Mouse (Mus musculus): Measurements from ENCODE around the gene Cmklr1. TPM values are rescaled to one million over a fixed set of nuclear protein-coding genes. Genes with fewer than 3 reads are reported as not detected.
A peak's percentile ranks its signal among the peaks of the same experiment; 100 is the strongest.
"Not testable (repeated sequence)": the region's sequence is repeated elsewhere in the genome, so short reads cannot be mapped to it uniquely, and the experiment has no call there.

The Cmklr1 gene
- total RNA-seq, 2 experiments from 2014 or later: 1.9 to 2.2 TPM

DNA sequence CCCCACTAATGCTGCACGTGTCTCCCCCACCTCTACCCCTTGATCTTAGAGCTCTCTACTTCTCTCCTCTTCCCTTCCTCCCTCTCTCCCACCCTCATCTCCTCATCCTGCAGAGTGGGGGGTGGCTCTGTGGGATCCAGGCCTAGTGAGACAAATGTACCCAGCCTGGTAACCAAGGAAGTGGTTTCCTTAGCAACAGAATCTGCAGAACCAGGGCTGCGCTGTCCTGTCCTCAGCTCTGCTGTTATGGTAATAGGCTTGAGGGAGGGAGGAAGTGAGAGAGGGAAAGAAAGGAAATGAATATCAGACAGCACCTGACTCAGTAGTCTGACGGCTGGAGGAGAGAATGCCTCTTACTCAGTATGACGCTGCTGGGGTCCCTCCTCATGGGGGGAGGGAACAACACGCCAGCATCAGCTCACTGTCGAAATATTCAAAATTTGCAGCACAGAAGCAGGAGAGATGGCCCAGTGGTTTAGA, 58.4 kb downstream of the Cmklr1 start:
- ATAC-seq (ENCODE audit: poor library complexity, severe bottlenecking): peak; percentile 68

DNA sequence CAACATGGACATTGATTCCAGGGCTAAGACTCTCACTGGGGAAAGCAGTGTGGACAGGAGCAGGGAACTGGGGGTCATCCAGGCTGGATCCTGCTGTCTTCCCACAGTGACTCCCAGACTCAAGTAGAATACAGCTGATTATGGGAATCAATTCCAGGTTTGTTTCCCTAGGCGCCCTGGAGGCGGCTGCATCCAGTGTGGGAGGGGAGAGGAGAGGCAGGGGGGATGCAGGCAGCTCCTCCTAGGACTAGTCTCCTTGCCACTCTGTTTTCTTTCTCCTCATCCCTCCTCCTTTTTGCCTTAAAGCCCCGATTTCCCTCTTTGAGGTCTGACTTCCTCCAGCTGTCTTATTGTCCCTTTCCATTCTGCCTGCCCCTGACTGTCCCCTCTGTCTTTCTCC, 59.1 kb downstream of the Cmklr1 start:
- ATAC-seq (ENCODE audit: poor library complexity, severe bottlenecking): no peak

DNA sequence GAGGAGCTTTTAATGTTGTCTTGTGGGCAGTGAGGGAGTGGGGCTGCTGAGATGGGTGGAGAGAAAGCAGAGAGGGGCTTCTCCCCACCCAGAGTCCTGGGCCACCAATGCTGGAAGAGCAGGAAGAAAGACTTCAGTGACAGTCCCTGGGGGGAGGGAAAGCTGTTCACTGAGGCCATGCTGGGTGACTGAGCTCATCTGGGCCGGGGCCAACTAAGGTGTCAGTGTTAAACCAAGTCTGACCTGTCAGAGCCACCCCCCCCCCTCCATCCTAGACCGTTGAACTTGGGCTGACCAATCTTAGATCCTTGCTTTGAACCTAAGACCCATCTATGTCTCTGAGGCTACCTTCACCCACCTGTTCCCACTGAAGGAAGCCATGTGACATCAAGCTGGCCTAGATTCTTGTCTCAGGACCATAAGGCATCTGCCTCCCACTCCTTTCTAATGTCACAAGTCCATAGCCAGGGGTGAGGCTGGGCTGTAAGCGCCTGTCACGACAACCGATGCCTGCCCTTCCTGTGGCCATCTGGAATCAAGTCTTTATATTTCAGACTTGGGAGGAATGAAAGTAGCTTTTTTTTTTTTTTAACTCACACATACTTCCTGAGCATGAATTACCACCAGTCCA, 60.1 kb downstream of the Cmklr1 start:
- ATAC-seq (ENCODE audit: poor library complexity, severe bottlenecking): no peak

DNA sequence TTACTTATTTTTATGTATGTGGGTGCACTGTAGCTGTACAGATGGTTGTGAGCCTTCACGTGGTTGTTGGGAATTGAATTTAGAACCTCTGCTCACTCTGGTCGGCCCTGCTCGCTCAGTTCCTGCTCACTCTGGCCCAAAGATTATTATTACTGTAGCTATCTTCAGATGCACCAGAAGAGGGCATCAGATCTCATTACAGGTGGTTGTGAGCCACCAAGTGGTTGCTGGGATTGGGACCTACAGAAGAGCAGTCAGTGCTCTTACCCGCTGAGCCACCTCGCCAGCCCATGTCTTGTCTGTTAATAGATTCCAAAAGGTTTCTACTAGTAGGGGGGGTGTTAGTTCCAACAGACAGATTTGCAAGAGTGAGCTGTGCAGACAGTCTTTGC, 63.8 kb downstream of the Cmklr1 start:
- not testable (repeated sequence) for ATAC-seq (ENCODE audit: poor library complexity, severe bottlenecking)

DNA sequence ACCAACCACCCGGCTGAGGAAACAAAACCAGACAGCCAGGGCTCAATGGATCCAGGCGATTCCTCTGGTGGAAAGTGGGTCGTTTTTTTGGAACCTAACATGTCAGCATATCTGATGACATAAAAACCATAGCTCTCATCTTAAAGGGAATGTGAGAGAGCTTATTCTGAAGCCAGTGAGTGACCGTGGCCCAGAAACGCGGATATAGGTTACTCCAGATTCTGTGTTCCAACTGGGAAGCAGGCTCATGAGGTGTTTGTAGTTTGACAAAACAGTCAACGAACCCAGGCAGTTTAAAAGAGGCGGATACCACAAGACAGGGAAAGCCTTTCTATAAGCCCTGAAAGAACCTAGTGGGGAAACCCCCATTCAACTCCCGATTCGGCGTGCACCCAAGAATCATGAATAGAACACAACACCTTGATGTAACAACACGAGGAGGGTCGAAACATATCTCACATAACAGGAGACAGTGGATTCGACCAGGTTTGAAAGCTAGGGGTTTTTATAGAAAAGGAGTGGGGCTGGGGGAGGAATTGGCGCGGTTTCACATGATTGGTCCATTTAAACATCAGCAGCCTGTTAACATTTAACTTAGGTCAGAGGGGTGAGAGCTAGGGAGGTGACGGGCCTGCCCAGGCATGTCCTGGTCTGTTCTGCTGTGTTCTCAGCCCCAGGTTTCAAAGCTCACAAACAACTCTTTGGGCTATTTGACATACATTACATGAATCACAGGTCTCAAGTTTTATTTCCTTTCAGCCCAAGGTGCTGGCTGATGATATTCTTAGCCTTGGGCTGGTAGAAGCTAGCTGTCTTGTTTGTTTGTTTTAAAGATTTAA, 64.4 kb downstream of the Cmklr1 start:
- ATAC-seq (ENCODE audit: poor library complexity, severe bottlenecking): not testable (repeated sequence)

DNA sequence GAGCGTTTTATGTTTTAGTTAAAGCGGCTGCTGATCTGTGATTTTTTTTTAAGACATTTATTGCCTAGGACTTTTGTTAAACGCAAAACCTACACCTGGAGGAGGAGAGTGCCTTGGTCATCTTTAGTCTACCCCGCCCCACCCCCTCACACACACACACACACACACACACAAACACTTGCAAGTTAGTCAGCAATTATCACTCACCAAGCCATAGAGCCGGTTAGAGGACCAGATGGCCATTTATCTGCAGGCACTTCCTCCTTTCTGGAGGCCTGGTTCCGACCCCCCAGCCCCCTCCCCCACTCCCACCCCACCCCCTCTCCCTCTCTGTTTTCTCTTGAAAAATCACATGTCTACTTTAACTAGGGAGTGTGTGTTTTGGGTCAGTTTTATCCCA, 65.8 kb downstream of the Cmklr1 start:
- ATAC-seq (ENCODE audit: poor library complexity, severe bottlenecking): no peak

DNA sequence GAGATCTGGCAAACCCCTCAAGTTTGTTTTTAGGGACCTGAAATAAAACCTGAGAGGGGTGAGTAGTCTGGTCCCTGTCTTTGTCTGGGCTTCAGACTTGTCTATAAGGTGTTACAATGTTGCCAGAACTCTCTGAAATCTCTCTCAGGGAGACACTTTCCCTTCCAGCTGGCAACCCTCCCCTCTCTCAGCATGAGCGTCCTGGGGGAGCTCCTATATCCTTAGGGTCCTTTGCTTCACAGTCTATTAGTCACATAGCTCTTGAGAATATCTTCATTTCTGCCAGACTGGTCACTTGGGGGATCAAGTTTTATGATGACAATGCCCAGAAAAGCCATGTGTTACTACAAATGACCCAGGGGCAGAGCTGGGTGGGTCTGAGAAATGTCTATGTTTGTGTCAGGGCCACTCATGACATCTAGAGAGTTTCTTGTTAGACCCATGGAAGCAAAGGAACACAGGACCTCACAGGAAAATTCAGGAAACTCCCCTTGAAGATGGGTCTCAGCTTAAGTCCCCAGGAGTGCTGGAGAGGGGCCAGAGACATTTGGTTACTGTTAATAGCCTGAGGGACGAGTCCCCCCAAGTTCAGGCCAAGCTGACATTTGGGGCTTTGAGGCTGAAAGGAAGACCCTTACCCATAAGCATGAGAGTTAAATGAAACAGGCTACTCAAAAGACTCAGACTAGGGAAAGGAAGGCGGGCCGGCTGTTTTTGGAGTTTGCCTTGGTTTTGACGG, 66.6 kb downstream of the Cmklr1 start:
- no peak for ATAC-seq (ENCODE audit: poor library complexity, severe bottlenecking)

DNA sequence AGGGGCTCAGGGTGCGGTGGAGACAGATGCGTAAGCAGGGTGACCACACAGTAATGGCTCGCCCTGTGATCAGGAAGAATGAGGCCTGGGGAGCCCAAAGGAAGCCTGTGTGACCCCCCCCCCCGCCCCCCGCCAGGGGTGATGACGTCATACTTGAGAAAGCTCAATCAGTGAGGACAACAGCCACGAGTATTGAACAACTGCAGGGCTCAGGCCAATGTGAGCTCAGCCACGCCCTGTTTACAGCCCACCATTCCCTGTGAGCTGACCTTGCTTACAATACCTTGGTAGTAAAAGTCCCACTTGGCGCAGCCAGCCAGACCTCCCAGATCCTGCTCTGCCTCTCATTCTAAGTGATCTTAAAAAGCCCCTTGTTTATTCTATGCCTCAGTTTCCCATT, 69.4 kb downstream of the Cmklr1 start:
- ATAC-seq (ENCODE audit: poor library complexity, severe bottlenecking): no peak

DNA sequence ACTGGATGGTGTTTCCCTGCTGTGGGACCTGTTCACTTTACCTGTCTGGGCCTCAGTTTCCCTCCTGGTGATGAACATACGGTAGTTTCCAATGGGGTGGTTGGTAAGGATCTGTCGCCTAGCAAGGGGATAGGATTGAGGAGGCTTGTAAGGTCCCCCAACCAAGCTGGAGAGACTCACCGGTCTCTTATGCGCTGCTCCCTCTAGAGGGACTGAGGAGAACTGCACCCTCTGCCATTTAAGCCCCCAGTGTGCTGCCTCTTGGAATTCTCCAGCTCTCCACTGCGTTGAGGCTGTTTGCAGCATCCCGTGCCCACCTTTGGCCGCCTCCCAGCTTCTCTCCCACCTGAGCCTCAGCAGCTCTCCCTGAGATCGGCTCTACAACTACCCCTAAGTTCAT, 70.0 kb downstream of the Cmklr1 start:
- peak; percentile 51; the same call in 1 of the 2 replicates for ATAC-seq (ENCODE audit: poor library complexity, severe bottlenecking)

DNA sequence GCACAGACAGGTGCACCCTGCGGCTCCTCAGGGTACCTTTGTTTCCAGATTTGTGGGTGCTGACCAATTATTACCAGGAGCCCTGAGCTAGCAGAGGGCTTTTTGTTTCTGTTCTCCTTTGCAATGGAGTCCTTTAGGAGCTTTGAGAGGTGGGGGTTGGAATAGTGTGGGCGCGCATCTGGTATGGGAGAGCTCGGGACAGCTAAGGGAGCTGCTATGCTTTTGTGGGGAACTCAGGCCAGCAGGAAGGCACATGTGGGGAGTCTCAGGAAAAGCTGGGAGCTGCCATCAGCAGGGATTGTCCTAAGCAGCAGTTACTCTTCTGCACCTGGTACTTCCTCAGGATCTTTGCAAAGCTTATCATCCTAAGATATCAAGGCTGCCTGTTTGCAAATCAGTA, 71.1 kb downstream of the Cmklr1 start:
- no peak for ATAC-seq (ENCODE audit: poor library complexity, severe bottlenecking)

DNA sequence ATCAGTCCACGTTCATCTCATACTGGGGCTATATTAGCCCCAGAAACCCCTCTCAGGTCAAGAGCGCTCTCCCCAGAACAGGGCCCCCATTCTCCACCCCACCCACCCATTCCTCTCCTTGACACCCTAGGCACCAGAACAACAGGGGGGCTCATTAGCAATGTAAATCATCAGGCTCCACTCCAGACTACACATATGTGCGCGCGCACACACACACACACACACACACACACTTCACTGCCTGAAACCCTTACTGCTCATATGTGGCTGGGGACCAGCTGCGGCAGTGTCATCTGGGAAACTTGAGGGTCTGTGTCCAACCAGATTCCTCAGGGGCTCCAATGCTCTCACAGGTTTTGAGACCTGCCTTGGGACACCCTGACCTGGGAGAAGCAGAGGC, 71.8 kb downstream of the Cmklr1 start:
- ATAC-seq (ENCODE audit: poor library complexity, severe bottlenecking): no peak

DNA sequence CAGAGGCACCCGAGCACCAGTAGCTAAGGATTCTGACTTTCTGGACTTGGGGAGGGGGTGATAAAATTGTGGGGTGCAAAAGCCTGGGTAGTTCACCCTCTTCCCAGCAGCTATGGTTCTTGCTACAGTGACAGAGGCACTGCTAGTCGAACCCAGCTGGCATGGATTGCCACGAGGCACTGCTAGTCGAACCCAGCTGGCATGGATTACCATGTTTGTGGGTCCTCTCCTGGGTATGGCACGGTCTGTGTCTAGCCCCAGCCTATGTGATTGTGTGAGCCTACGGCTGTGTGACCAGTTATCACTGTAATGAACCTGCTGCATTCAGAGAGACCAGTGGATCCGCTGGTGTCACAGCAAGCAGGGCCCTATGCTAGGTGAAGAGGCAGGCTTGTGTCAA, 72.7 kb downstream of the Cmklr1 start:
- ATAC-seq (ENCODE audit: poor library complexity, severe bottlenecking): no peak

DNA sequence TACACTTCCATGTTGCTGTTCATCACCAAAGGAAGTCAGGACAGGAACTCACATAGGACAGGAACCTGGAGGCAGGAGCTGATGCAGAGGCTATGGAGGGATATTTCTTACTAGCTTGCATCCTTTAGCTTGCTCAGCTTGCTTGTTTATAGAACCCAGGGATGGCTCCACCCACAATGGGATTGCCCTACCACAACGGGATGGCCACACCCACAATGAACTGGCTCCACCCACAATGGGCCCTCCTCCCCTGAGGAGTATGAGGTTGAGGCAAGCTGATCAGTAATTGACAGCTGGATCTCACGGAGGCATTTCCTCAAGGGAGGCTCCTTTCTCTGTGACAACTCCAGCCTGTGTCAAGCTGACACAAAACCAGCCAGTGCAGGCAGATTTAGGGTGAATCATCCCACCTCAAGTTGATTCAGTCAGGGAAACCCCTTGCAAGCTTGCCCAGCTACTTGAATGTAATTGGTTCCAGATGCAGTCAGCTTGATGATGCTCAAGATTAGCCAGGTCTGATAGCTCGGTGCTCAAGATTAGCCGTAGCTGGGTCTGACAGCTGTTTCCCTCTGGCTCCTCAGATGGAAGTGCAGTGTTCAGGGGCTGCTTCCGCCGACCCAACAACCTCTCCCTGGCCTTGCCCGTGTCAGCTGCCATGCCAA, 80.0 kb downstream of the Cmklr1 start:
- no peak for ATAC-seq (ENCODE audit: poor library complexity, severe bottlenecking)

DNA sequence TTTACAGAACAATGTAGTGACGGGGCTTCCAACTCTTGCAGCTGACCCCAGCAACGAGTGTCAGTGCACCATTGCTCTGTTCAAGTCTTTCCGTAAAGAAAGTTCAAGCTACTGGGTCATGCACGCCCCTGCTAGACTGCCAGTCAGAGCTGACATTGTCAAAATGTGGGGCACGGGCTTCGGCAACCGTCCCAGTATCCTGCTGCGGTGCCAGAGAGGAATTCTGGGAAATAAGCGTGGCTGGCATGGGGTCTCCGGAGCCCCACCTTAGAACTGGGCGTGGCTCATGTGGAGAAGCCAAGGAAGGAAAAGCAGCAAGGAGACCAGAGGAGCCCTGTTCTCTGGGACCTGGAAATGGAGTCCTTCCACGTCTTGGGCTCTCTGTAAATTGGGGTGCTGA, 84.4 kb downstream of the Cmklr1 start:
- ATAC-seq (ENCODE audit: poor library complexity, severe bottlenecking): no peak

DNA sequence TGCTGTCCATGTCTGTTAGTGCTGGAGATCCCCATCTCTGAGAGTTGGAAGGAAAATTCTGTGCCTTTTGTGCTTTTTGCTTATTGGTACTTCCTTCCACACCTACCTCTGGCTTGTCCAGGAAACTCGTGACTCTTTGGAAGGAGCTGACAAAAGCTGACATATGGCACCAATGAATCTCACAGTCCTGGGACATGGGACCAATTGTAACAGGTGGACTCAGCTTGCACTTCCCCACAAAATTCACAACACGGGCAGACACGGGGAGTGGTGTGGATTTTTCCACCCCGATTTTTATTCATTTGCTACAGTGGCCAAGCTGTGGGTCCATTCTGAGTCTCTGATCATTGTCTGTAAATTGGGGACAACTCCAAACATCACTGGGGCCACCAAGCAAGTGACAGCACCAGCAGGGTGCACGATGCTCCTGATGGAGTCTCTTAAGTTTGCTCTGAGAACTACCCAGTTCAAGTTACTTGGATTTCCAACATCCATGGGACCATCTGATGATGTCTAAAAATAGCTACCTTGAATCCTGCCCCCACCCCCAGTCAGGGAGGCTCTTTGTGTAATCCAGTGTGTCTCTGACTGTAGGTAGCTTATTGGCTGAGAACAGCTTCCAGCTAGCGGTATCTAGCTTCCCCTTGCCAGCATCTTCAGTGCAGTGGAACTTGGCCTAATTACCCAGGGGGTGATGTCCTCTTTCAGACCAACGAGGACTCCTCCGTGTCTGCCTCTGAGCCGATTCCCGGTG, 84.9 kb downstream of the Cmklr1 start:
- no peak for ATAC-seq (ENCODE audit: poor library complexity, severe bottlenecking)

DNA sequence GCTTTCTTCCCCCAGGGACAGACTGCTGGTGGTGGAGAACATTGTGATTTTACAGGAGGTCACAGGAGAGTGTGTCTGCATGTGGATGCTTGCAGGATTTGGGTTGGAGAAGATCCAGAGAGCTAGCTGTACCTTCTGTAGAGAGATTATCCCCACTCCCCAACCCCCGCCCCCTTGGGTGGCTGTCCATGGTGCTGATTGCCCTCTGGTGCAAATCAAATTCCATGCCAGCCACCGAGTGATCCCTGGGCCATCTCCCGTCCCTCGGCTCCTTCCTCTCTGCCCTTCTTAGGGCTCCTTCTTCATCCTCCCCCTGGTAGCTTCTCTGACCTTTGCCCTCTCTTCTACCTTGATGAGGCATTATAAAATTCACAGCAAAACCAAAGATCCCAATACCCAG, 85.8 kb downstream of the Cmklr1 start:
- ATAC-seq (ENCODE audit: poor library complexity, severe bottlenecking): no peak
